Mouse (Mus musculus): ENCODE measurements around the gene Kdelc2. TPM values are rescaled to one million over a fixed set of nuclear protein-coding genes. Genes with fewer than 3 reads are reported as not detected.
A peak's percentile ranks its signal among the peaks of the same experiment; 100 is the strongest.

The Kdelc2 gene
- 8.6 and 8.7 TPM in 2 replicates for polyA plus RNA-seq (2016; fragmentation: Nextera tagmentation; extraction: Ambion mirVana)

- H3K4me1 ChIP-seq: peaks cover 17% of the 10 kb centered on the region
- H3K36me3 ChIP-seq (replicated peaks): no peaks in the 10 kb centered on the region
- peak within 1 kb of the TSS; percentile 84 for H3K4me3 ChIP-seq
- WGBS: under 1% methylated on average over 74 of the region's 75 CpGs
- H3K27me3 ChIP-seq (ENCODE audit: poor library complexity, severe bottlenecking): 0 out of 2 replicates have a peak, but pooled peaks cover 8% of the 10 kb centered on the region
- DNase-seq (ENCODE audit: extremely low spot score, low spot score): peak; percentile 80
- no peaks in the 10 kb centered on the region for H3K9me3 ChIP-seq
- peak within 1 kb of the TSS; percentile 96 for H3K27ac ChIP-seq
Measured at GRCm38 (mm10) chr9:53383951-53384866, at the start of gene Kdelc2. Gene Kdelc2 (plus strand): TSS chr9:53384025.

- Histone ChIP-seq H3K4me1 (peaks cover 5% of the 10 kb centered on the region), H3K27ac (no peak overlapping the region), H3K4me3 (no peak overlapping the region), H3K27me3 (ENCODE audit: poor library complexity, severe bottlenecking) (peaks cover 5% of the 10 kb centered on the region), H3K9me3 (peaks cover 11% of the 10 kb centered on the region; the same call in 1 of the 2 replicates), H3K36me3 (replicated peaks) (no peaks in the 10 kb centered on the region)
- WGBS: 88% methylated on average over 3 of the region's 3 CpGs
- peak; percentile 1 for DNase-seq (ENCODE audit: extremely low spot score, low spot score)
Measured at GRCm38 (mm10) chr9:53335131-53335530, 48.7 kb upstream of the Kdelc2 start.

GRCm38 (mm10) chr9:53339603-53340002 is 44.2 kb upstream of the Kdelc2 start:
- no peaks in the 10 kb centered on the region for H3K36me3 ChIP-seq (replicated peaks)
- peaks cover 7% of the 10 kb centered on the region for H3K4me1 ChIP-seq
- 86% methylated on average over 7 of the region's 7 CpGs for WGBS
- no peak overlapping the region for H3K27ac ChIP-seq
- H3K4me3 ChIP-seq: no peak overlapping the region
- DNase-seq (ENCODE audit: extremely low spot score, low spot score): no peak
- no peaks in the 10 kb centered on the region for H3K9me3 ChIP-seq
- peaks cover 30% of the 10 kb centered on the region for H3K27me3 ChIP-seq (ENCODE audit: poor library complexity, severe bottlenecking)

GRCm38 (mm10) chr9:53340328-53340916 is 43.4 kb upstream of the Kdelc2 start:
- Histone ChIP-seq H3K4me1 (peaks cover 7% of the 10 kb centered on the region), H3K9me3 (no peaks in the 10 kb centered on the region), H3K27ac (no peak overlapping the region), H3K4me3 (peak overlapping the region; percentile 47; the same call in 1 of the 2 replicates), H3K36me3 (replicated peaks) (no peaks in the 10 kb centered on the region), H3K27me3 (ENCODE audit: poor library complexity, severe bottlenecking) (peaks cover 30% of the 10 kb centered on the region)
- no peak for DNase-seq (ENCODE audit: extremely low spot score, low spot score)
- 59% methylated on average over 17 of the region's 17 CpGs for WGBS

- Histone ChIP-seq H3K36me3 (replicated peaks) (no peaks in the 10 kb centered on the region), H3K27me3 (ENCODE audit: poor library complexity, severe bottlenecking) (peaks cover 30% of the 10 kb centered on the region), H3K9me3 (no peaks in the 10 kb centered on the region), H3K4me3 (peak overlapping the region; percentile 47), H3K27ac (no peak overlapping the region), H3K4me1 (peaks cover 7% of the 10 kb centered on the region)
- no peak for DNase-seq (ENCODE audit: extremely low spot score, low spot score)
- 20% methylated on average over 14 of the region's 14 CpGs for whole genome bisulfite sequencing
Measured at GRCm38 (mm10) chr9:53340969-53341368, 42.9 kb upstream of the Kdelc2 start.

- no peak for DNase-seq (ENCODE audit: extremely low spot score, low spot score)
- Histone ChIP-seq H3K4me3 (no peak overlapping the region), H3K9me3 (no peaks in the 10 kb centered on the region), H3K27ac (no peak overlapping the region), H3K36me3 (replicated peaks) (no peaks in the 10 kb centered on the region), H3K27me3 (ENCODE audit: poor library complexity, severe bottlenecking) (peaks cover 30% of the 10 kb centered on the region), H3K4me1 (peaks cover 7% of the 10 kb centered on the region)
- 88% methylated on average over 3 of the region's 3 CpGs for WGBS
Measured at GRCm38 (mm10) chr9:53341981-53342380, 41.8 kb upstream of the Kdelc2 start.

GRCm38 (mm10) chr9:53344646-53345432 is 39.0 kb upstream of the Kdelc2 start:
- Histone ChIP-seq H3K27me3 (ENCODE audit: poor library complexity, severe bottlenecking) (peaks cover 27% of the 10 kb centered on the region), H3K9me3 (no peaks in the 10 kb centered on the region), H3K36me3 (replicated peaks) (no peaks in the 10 kb centered on the region), H3K27ac (no peak overlapping the region), H3K4me3 (no peak overlapping the region), H3K4me1 (peaks cover 7% of the 10 kb centered on the region)
- no peak for DNase-seq (ENCODE audit: extremely low spot score, low spot score)
- 91% methylated on average over 9 of the region's 9 CpGs for WGBS

GRCm38 (mm10) chr9:53345728-53346127 is 38.1 kb upstream of the Kdelc2 start:
- 76% methylated on average over 3 of the region's 3 CpGs for WGBS
- H3K27ac ChIP-seq: no peak overlapping the region
- DNase-seq (ENCODE audit: extremely low spot score, low spot score): no peak
- H3K4me3 ChIP-seq: no peak overlapping the region
- H3K36me3 ChIP-seq (replicated peaks): no peaks in the 10 kb centered on the region
- H3K27me3 ChIP-seq (ENCODE audit: poor library complexity, severe bottlenecking): peaks cover 20% of the 10 kb centered on the region
- peaks cover 5% of the 10 kb centered on the region for H3K4me1 ChIP-seq
- H3K9me3 ChIP-seq: no peaks in the 10 kb centered on the region

- DNase-seq (ENCODE audit: extremely low spot score, low spot score): no peak
- H3K9me3 ChIP-seq: no peaks in the 10 kb centered on the region
- H3K4me1 ChIP-seq: no peaks in the 10 kb centered on the region
- H3K27me3 ChIP-seq (ENCODE audit: poor library complexity, severe bottlenecking): peaks cover 13% of the 10 kb centered on the region
- H3K27ac ChIP-seq: no peak overlapping the region
- 78% methylated on average over 6 of the region's 6 CpGs for WGBS
- no peak overlapping the region for H3K4me3 ChIP-seq
- no peaks in the 10 kb centered on the region for H3K36me3 ChIP-seq (replicated peaks)
Measured at GRCm38 (mm10) chr9:53346402-53346801, 37.4 kb upstream of the Kdelc2 start.

- H3K4me1 ChIP-seq: no peaks in the 10 kb centered on the region
- no peak overlapping the region for H3K27ac ChIP-seq
- no peak for DNase-seq (ENCODE audit: extremely low spot score, low spot score)
- no peaks in the 10 kb centered on the region for H3K9me3 ChIP-seq
- H3K36me3 ChIP-seq (replicated peaks): no peaks in the 10 kb centered on the region
- 94% methylated on average over 1 of the region's 1 CpGs for WGBS
- no peak overlapping the region for H3K4me3 ChIP-seq
- no peaks in the 10 kb centered on the region for H3K27me3 ChIP-seq (ENCODE audit: poor library complexity, severe bottlenecking)
Measured at GRCm38 (mm10) chr9:53349211-53349610, 34.6 kb upstream of the Kdelc2 start.

GRCm38 (mm10) chr9:53350331-53350730 is 33.5 kb upstream of the Kdelc2 start:
- WGBS: 91% methylated on average over 2 of the region's 2 CpGs
- Histone ChIP-seq H3K36me3 (replicated peaks) (no peaks in the 10 kb centered on the region), H3K4me3 (no peak overlapping the region), H3K27ac (no peak overlapping the region), H3K27me3 (ENCODE audit: poor library complexity, severe bottlenecking) (no peaks in the 10 kb centered on the region), H3K9me3 (no peaks in the 10 kb centered on the region), H3K4me1 (no peaks in the 10 kb centered on the region)
- DNase-seq (ENCODE audit: extremely low spot score, low spot score): no peak

GRCm38 (mm10) chr9:53351899-53352298 is 31.9 kb upstream of the Kdelc2 start:
- Histone ChIP-seq H3K9me3 (no peaks in the 10 kb centered on the region), H3K36me3 (replicated peaks) (no peaks in the 10 kb centered on the region), H3K4me1 (no peaks in the 10 kb centered on the region), H3K27me3 (ENCODE audit: poor library complexity, severe bottlenecking) (no peaks in the 10 kb centered on the region), H3K27ac (no peak overlapping the region), H3K4me3 (no peak overlapping the region)
- WGBS: 89% methylated on average over 6 of the region's 6 CpGs
- DNase-seq (ENCODE audit: extremely low spot score, low spot score): no peak
